Mouse (Mus musculus): ENCODE results near the gene Rp9. TPM values are rescaled to one million over a fixed set of nuclear protein-coding genes. Genes with fewer than 3 reads are reported as not detected.
"Not testable (repeated sequence)": the region's sequence is repeated elsewhere in the genome, so short reads cannot be mapped to it uniquely, and the experiment has no call there.

Gene Rp9
- polyA plus RNA-seq, 1 experiment from 2014 or later, result 52.9 TPM

- peak; percentile 40 for DNase-seq (ENCODE audit: low spot score)
- Histone ChIP-seq H3K27ac (peak overlapping the region; percentile 67), H3K36me3 (no peaks in the 10 kb centered on the region), H3K9me3 (replicated peaks) (no peaks in the 10 kb centered on the region), H3K4me3 (no peak overlapping the region), H3K27me3 (ENCODE audit: low read depth, poor library complexity, severe bottlenecking) (no peaks in the 10 kb centered on the region), H3K4me1 (peaks cover 45% of the 10 kb centered on the region)
- WGBS, result 19% methylated on average over 4 of the region's 4 CpGs
Observed at GRCm38 (mm10) chr9:22428028-22428665, 41.4 kb downstream of the Rp9 start.

- DNase-seq (ENCODE audit: low spot score), result no peak
- peaks cover 32% of the 10 kb centered on the region for H3K4me1 ChIP-seq
- H3K36me3 ChIP-seq, result no peaks in the 10 kb centered on the region
- no peaks in the 10 kb centered on the region for H3K9me3 ChIP-seq (replicated peaks)
- WGBS, result 94% methylated on average over 4 of the region's 4 CpGs
- H3K27ac ChIP-seq, result no peak overlapping the region
- H3K27me3 ChIP-seq (ENCODE audit: low read depth, poor library complexity, severe bottlenecking), result no peaks in the 10 kb centered on the region
- no peak overlapping the region for H3K4me3 ChIP-seq
Observed at GRCm38 (mm10) chr9:22424719-22425118, 44.8 kb downstream of the Rp9 start.

- no peak for DNase-seq (ENCODE audit: low spot score)
- no peak overlapping the region for H3K4me3 ChIP-seq
- H3K4me1 ChIP-seq, result peaks cover 27% of the 10 kb centered on the region
- H3K36me3 ChIP-seq, result no peaks in the 10 kb centered on the region
- WGBS, result 79% methylated on average over 10 of the region's 10 CpGs
- H3K9me3 ChIP-seq (replicated peaks), result no peaks in the 10 kb centered on the region
- no peaks in the 10 kb centered on the region for H3K27me3 ChIP-seq (ENCODE audit: low read depth, poor library complexity, severe bottlenecking)
- H3K27ac ChIP-seq, result no peak overlapping the region
Observed at GRCm38 (mm10) chr9:22424196-22424595, 45.3 kb downstream of the Rp9 start.

GRCm38 (mm10) chr9:22423507-22423906 lies 46.0 kb downstream of the Rp9 start:
- H3K36me3 ChIP-seq, result no peaks in the 10 kb centered on the region
- DNase-seq (ENCODE audit: low spot score), result no peak
- no peaks in the 10 kb centered on the region for H3K27me3 ChIP-seq (ENCODE audit: low read depth, poor library complexity, severe bottlenecking)
- H3K27ac ChIP-seq, result no peak overlapping the region
- H3K4me3 ChIP-seq, result no peak overlapping the region
- WGBS, result 95% methylated on average over 1 of the region's 1 CpGs
- no peaks in the 10 kb centered on the region for H3K9me3 ChIP-seq (replicated peaks)
- peaks cover 20% of the 10 kb centered on the region for H3K4me1 ChIP-seq

GRCm38 (mm10) chr9:22422559-22422958 lies 47.0 kb downstream of the Rp9 start:
- DNase-seq (ENCODE audit: low spot score), result no peak
- peaks cover 10% of the 10 kb centered on the region for H3K4me1 ChIP-seq
- no peaks in the 10 kb centered on the region for H3K36me3 ChIP-seq
- H3K27ac ChIP-seq, result no peak overlapping the region
- H3K9me3 ChIP-seq (replicated peaks), result no peaks in the 10 kb centered on the region
- no peak overlapping the region for H3K4me3 ChIP-seq
- 58% methylated on average over 1 of the region's 1 CpGs for WGBS
- H3K27me3 ChIP-seq (ENCODE audit: low read depth, poor library complexity, severe bottlenecking), result no peaks in the 10 kb centered on the region

- Histone ChIP-seq H3K4me3 (no peak overlapping the region), H3K9me3 (replicated peaks) (no peaks in the 10 kb centered on the region), H3K36me3 (no peaks in the 10 kb centered on the region), H3K27ac (no peak overlapping the region), H3K27me3 (ENCODE audit: low read depth, poor library complexity, severe bottlenecking) (no peaks in the 10 kb centered on the region), H3K4me1 (peaks cover 9% of the 10 kb centered on the region)
- DNase-seq (ENCODE audit: low spot score), result no peak
- WGBS, result 56% methylated on average over 7 of the region's 7 CpGs
Observed at GRCm38 (mm10) chr9:22420491-22420890, 49.1 kb downstream of the Rp9 start.

- Histone ChIP-seq H3K4me3 (no peak overlapping the region), H3K4me1 (peaks cover 9% of the 10 kb centered on the region), H3K27me3 (ENCODE audit: low read depth, poor library complexity, severe bottlenecking) (no peaks in the 10 kb centered on the region), H3K36me3 (no peaks in the 10 kb centered on the region), H3K27ac (no peak overlapping the region), H3K9me3 (replicated peaks) (no peaks in the 10 kb centered on the region)
- DNase-seq (ENCODE audit: low spot score), result no peak
- 85% methylated on average over 3 of the region's 3 CpGs for WGBS
Observed at GRCm38 (mm10) chr9:22419877-22420276, 49.7 kb downstream of the Rp9 start.

GRCm38 (mm10) chr9:22417547-22417946 lies 52.0 kb downstream of the Rp9 start:
- WGBS, result 59% methylated on average over 6 of the region's 6 CpGs

GRCm38 (mm10) chr9:22416187-22416586 lies 53.4 kb downstream of the Rp9 start:
- Histone ChIP-seq H3K4me1 (no peaks in the 10 kb centered on the region), H3K4me3 (no peak overlapping the region), H3K27me3 (ENCODE audit: low read depth, poor library complexity, severe bottlenecking) (no peaks in the 10 kb centered on the region), H3K27ac (no peak overlapping the region), H3K36me3 (no peaks in the 10 kb centered on the region), H3K9me3 (replicated peaks) (no peaks in the 10 kb centered on the region)
- WGBS, result 83% methylated on average over 3 of the region's 3 CpGs
- no peak for DNase-seq (ENCODE audit: low spot score)

More at GRCm38 (mm10) chr9:22417547-22417946, 52.0 kb downstream of the Rp9 start:
- H3K27ac ChIP-seq, result no peak overlapping the region
- no peaks in the 10 kb centered on the region for H3K9me3 ChIP-seq (replicated peaks)
- H3K4me1 ChIP-seq, result no peaks in the 10 kb centered on the region
- H3K4me3 ChIP-seq, result no peak overlapping the region
- no peaks in the 10 kb centered on the region for H3K27me3 ChIP-seq (ENCODE audit: low read depth, poor library complexity, severe bottlenecking)
- no peak for DNase-seq (ENCODE audit: low spot score)
- H3K36me3 ChIP-seq, result no peaks in the 10 kb centered on the region

- peak; percentile 97 for DNase-seq (ENCODE audit: low spot score)
- H3K36me3 ChIP-seq, result no peaks in the 10 kb centered on the region
- peak within 1 kb of the TSS; percentile 72 for H3K4me3 ChIP-seq
- H3K4me1 ChIP-seq, result no peaks in the 10 kb centered on the region
- WGBS, result under 1% methylated on average over 43 of the region's 43 CpGs
- no peaks in the 10 kb centered on the region for H3K27me3 ChIP-seq (ENCODE audit: low read depth, poor library complexity, severe bottlenecking)
- no peaks in the 10 kb centered on the region for H3K9me3 ChIP-seq (replicated peaks)
- H3K27ac ChIP-seq, result peak within 1 kb of the TSS; percentile 86
Observed at GRCm38 (mm10) chr9:22411002-22411857, 58.3 kb downstream of the Rp9 start, which contains the start of gene 9530077C05Rik. 9530077C05Rik (plus strand) TSS chr9:22411513.

GRCm38 (mm10) chr9:22409501-22409900 lies 60.0 kb downstream of the Rp9 start:
- Histone ChIP-seq H3K4me3 (no peak overlapping the region), H3K4me1 (no peaks in the 10 kb centered on the region), H3K27ac (no peak overlapping the region), H3K9me3 (replicated peaks) (no peaks in the 10 kb centered on the region), H3K27me3 (ENCODE audit: low read depth, poor library complexity, severe bottlenecking) (no peaks in the 10 kb centered on the region), H3K36me3 (no peaks in the 10 kb centered on the region)
- 79% methylated on average over 7 of the region's 7 CpGs for WGBS
- no peak for DNase-seq (ENCODE audit: low spot score)

- not testable (repeated sequence) for H3K27me3 ChIP-seq (ENCODE audit: low read depth, poor library complexity, severe bottlenecking); DNase-seq (ENCODE audit: low spot score); H3K4me3 ChIP-seq; H3K9me3 ChIP-seq (replicated peaks); H3K27ac ChIP-seq; H3K36me3 ChIP-seq; H3K4me1 ChIP-seq
- 31% methylated on average over 4 of the region's 4 CpGs for WGBS
Observed at GRCm38 (mm10) chr9:22408344-22408743, 61.2 kb downstream of the Rp9 start.

GRCm38 (mm10) chr9:22407633-22408032 lies 61.9 kb downstream of the Rp9 start:
- WGBS, result 86% methylated on average over 4 of the region's 4 CpGs
- H3K4me1 ChIP-seq; H3K9me3 ChIP-seq (replicated peaks); H3K36me3 ChIP-seq; H3K27me3 ChIP-seq (ENCODE audit: low read depth, poor library complexity, severe bottlenecking); DNase-seq (ENCODE audit: low spot score); H3K27ac ChIP-seq; H3K4me3 ChIP-seq: not testable (repeated sequence)
